Mouse (Mus musculus) brain, adult 10 weeks (tissue): ENCODE results near the gene Dpyd. TPM values are rescaled to one million over a fixed set of nuclear protein-coding genes. Genes with fewer than 3 reads are reported as not detected.

ENCODE experiments used
- polyA plus RNA-seq: library from polyadenylated mRNA; stranded (reverse); fragments of 350-450 nt; fragmentation: Illumina TruSeq; extraction: RNeasy Lipid Tissue Mini Kit (QIAGEN cat#74804); gene quantifications from one replicate; pipeline ENCODE4 v1.2.3, GENCODE M21; 2015; ENCODE audit warnings: low read depth, low replicate concordance

The Dpyd gene
- 4.0 TPM for polyA plus RNA-seq

DNA sequence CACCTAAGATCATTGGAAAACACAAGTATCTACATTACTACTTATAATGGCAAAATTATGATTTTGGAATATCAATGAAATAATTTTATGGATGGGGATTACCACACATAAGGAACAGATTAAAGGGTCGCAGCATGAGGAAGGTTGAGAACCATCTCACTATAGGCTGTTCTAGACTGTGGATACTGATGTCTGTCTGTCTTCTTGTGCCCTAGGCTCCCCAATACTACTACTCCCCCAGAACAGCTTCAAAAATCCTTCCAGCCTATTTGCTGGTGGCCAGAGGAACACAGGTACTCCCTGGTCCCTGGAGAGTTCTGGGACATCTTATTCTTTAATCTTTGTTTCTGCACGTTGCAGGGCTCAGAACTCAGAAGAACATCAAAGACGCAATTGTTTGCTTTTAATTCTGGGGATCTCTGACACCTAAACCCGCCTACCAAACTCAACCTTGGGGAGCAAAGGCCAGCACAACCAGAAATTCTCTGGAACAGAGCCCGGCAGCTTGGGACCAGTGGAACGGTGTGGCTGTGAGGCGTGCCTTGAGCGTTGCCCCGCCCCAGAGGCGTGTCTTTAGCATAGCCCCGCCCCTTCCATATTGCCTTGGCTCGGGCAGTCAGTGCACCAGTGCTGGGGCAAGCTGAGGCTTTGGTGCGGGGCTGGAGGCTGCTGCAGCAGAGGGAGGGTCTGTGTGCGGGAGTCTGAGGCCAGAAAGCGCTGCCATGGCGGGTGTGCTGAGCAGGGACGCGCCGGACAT, at the start of gene Dpyd:
Gene Dpyd (plus strand): TSS at position 576 of the 757 bp plus-strand sequence.

